Mouse (Mus musculus) A20 (cell line): ENCODE measurements around the gene Tdrd3.

Experiments used
- DNase-seq: peaks from one replicate; pipeline ENCODE4 v3.0.0-alpha.2; 2011; ENCODE audit warnings: low read depth, low spot score

Gene Tdrd3

DNA sequence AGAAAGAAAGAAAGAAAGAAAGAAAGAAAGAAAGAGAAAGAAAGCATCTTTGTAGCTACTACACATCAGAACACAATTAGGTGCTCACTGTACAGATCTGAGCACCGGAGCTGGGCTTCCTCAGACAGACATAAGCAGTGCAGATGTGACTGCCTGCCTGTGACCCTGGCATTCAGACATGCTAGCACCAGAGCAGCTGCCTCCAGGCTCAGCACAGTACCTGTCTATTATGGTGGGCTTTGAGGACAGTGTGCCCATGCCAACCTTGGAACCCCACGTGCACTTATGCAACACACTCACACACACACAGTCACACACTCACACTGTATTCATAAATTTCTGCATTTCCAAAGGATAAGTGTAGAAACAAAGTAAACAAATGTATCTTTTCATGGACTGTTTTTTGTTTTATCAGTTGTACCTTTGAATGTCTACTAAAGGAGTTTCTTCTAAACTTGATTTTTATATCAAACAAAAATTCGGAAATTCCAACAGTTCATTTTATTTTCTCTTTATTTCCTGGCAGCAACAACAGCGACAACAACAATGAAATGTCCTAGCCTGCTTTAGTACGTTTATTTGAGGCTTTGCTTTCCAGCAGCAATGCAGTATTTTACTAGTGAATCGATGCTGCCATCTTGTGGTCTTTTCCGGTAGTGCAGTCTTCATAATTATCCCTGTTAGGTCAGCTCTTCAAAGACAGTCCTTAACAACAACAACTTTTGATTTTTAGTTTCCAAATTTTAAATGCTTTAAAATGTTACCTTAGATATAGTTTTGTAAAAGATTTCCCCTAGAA lies 35.4 kb downstream of the Tdrd3 start:
- DNase-seq = peak; percentile 76

DNA sequence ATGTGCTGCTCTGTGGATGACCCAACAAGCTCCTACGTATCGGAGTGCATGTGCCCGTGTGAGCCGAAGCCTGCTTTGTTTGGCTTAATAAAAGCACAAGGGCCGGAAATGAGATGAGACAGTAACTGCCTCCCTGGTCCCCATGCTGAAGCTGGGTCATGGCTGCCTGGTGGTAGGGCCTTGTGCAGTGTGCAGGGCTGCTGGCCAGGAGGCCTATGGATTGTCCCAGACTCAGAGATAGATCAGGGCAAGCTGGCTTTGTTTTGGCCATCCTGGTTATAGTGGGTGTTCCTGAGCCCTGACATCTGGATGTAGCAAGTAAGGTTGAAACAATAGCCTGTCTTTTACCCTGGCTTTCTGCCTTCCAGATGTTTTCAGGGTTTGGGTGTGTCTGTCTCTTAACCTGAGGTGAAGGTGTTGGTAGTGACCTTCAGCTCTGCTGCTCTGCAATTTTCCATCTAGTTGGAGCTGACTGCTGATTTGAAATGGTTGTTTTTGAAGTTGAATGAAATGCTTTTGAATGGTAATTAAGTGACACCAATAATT lies 39.3 kb downstream of the Tdrd3 start:
- DNase-seq = no peak

DNA sequence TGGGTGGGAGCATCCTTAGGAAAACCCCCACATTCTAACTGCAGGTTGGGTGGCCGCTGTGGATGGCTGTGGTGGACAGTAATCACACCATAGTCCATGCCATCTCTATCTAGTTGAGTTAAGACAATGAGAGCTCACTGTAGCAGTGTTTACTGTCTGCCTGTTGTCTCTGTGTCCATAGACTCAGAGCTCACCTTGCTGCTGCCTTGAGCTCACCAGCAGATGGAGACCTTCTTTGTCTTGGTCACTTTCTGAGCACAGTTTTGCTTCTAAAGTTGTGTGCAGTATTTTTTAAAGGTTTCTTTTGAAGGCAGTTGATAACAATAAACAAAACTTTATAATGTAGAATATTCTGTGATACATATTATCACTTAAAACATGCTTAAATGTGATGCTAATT lies 43.3 kb downstream of the Tdrd3 start:
- DNase-seq = no peak

DNA sequence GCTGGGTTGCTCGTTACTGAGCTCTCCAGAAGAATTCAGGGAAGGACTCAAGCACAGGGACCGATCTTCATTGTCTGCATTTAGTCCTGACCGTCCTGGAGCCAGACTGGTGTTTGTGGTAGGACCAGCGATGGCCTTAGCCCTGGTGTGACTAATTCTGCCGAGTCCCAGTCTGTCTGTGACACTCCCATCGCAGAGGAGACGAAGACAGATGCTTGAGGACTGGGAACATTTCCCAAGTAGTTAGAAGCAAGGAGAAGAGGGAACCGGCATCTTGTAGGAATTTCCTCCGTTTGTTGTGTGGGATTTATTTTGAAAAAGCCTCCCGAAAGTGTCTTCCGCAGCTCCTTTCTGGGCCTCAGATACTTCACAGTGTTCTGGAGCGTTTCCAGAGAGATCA lies 45.1 kb downstream of the Tdrd3 start:
- DNase-seq = no peak

DNA sequence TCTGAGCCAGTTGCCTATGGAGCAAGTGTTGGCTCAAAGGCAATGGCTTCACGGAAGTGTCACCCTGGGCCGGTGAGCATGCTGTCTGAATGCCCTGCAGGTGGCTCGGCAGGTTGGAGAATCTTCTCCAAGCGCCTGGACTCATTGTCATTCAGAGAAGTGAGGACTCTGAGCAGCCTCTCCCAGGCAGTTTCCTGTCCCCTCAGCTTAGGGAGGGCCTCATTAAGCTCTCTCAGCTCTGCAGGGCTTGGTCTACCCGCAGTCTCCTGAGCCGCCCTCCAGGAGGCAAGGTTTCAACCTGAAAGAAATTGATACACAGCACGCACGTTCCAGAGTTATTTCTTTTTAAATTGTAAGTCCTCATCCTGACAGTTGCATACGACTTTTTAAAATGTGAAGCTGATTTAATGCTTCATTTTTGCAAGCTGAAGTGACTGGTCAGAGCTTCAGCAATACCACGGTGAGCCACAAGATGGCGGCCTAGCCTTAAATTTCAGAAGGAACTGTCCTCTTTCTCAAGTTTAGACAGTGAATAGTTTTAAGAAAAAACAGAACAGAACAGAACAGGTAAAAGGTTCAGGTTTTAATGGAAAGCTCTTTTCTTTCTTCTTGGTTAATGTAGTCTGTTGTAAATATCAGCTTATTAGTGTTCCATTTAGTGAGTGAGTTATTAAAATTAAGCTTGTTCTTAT lies 47.7 kb downstream of the Tdrd3 start:
- DNase-seq = peak; percentile 74

DNA sequence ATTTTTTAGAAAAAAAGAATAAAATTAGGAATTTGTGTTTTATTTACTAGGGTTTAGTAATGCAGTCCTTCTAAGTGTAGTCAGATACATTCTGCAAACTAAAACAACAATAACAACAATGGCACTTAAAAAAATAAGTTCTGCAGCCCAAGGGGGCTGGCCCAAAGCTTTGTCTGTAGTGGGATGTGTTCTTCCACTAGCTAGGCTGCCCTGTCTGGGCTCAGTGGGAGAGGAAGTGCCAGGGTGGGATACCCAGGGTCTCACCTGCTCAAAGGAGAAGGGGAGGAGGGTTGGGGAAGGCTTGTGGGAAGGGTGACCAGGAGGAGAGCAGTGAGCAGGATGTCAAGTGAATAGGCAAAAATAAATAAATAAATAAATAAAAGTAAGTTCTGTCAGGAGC lies 48.2 kb downstream of the Tdrd3 start:
- DNase-seq = no peak

DNA sequence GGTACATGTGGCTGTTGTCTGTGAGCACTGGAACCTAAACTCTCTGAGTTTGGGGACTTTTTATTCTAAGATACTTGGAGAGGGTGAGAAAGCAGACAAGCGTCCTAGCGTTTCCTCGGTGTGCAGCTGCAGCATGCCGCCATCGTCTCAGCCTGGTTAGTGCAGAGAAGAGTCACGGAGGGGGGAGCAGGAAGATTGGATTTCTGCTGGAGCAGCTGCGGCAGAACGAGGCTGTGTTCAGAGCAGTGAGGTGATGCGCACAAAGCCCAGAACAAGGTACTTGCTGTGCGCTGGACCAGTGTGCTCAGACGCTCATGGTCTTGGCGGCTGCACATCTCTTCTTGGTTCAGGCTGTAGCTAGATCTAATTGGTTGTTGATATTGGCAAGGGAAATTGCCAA lies 51.1 kb downstream of the Tdrd3 start:
- DNase-seq = no peak

DNA sequence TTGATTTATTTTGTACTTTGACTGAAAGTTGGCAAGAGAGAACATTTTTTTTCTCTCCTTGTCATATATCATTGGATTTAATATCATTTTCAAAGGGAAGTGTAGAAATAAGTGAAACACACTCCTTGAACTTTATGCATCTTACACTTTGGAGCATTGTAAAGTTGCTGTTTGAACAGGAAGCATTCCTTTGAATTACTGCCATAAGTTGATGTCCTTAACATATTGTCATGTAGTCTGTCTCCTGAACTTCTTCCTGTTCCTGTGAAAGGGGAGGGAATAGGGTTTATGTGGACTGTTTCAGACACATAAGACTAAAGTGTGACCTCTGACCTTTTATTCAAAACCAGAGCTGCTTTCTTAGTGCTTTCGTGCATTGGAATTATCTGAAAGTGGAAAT lies 55.1 kb downstream of the Tdrd3 start:
- no peak for DNase-seq

DNA sequence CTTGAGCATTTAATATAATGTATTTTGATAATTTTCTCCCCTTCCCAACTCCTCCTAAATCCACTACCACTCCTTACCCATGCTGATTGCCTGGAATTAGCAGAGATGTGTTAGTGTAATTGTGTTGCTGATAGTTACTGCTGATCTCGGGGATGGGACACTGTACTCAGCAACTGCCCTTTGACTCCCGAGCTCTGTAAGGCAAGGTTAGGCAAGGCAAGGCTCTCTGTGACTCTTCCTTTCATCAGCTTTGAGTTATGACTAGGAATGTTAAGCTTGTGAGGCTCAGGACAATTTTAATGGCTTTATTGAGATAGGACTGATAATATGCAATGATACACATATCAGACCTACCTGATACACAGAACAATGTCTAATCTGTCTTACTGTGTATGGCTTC lies 56.3 kb downstream of the Tdrd3 start:
- no peak for DNase-seq

DNA sequence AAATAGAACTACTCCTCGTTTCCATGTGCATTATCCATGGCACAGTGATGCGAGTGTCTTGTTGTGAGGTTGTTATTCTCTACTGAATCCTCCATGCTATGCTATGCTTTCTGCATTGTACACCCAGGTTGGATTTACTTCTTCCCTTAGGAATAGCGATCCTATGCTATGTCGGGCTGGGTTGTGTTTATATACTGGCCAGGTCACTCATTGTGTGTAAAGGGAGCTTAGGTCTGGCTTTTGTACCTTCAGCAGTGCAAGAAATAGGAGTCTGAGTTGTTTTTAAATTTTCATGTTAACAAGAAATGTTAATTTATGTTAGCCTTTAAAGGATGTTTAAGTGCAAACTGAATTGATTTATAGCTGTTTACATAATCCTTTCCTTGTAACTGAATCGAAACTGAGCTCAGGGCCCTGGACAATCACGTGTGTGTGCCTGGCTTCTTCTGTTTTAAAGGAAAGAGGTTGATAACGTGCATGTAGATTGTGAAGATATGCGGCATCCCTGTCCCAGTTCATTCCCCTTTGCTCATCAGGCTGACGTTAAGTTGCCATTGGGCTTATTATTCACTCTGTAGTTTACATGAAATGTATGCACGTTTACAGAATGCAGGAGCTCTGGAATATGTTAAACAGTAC lies 59.4 kb downstream of the Tdrd3 start:
- no peak for DNase-seq

DNA sequence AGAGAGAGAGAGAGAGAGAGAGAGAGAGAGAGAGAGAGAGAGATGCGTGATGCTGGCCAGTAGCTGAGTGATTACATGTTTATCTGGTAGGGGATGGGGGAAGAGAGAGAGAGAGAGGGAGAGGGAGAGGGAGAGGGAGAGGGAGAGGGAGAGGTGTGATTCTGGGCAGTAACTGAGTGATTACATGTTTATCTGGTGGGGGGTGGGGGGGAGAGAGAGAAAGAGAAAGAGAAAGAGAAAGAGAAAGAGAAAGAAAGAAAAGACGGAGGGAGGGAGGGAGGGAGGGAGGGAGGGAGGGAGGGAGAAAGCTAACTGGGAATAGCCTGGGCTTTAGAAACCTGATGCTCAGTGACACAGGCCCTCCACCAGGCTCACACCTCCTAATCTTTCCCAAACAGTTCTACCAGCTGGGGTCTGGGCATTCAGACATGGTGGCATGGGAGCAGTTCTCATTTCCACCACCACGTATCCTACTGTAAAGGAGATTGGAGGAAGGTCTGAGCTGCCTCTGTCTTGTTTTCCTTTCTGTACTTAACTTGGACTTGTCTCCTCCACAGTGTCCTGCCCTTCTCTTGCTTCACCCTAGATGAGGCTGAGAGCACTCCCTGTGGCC lies 62.0 kb downstream of the Tdrd3 start:
- DNase-seq = no peak

DNA sequence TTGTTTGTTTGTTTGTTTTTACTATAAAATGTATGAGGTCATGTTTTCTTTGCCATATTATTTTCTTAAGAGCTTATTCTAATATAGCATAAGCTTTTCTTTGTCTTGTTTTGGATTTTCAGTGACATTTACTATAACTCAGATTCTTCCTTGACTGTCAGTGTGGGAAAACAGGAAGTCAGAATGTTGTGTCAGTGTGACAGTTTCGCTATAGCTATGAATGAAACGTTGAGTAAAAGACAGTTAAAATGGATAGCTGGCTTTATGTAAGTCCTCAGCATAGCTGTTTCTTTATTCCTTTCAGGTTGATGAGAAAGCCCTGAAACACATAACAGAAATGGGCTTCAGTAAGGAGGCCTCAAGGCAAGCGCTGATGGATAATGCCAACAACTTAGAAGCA lies 69.4 kb downstream of the Tdrd3 start:
- DNase-seq = peak; percentile 37

DNA sequence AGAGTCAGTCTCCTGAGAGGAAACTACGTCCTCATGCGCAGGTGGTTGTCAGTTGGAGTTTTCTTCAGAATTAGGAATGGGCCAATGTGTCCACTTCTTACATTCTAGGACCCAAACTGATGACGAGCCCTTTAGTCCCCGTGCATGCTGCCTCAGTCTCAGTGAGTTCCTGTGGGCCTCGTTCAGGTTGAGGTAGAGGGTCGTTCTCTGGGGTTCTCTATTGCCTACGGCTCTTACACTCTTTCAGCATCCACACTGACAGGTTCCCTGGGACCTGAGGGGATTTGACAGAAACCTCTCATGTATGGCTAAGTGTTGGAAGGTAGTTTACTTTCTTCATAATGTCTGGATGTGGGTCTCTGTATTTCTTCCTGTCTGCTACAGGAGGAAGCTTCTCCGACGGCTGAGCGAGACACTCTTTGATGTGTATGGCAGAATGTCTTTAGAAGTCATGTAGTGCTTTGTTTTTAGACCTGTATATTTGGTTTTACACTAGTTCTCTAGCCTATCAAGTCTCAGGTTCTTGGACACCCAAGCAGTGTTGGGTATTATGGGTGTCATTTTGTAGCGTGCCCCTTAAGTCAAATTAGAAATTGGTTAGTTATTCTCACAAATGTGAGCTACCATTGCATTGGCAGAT lies 81.6 kb downstream of the Tdrd3 start:
- DNase-seq = no peak

DNA sequence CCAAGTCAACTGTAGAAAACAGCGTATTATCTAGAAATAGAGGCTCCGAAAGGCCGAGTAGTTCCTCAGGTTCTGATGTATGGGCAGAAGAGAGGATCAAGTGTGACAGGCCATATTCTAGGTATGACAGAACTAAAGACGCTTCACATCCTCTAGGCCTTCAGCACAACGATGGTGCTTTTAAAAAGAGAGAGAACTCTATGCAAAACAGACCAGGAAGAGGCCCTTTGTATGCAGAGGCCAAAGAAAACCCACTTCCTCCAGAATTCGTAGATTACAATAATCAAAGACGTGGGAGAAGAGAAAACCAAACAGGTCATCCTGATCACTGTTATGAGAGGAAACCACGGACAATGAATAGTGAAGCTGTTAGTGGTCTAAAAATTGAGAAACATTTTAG lies 89.5 kb downstream of the Tdrd3 start:
- no peak for DNase-seq

DNA sequence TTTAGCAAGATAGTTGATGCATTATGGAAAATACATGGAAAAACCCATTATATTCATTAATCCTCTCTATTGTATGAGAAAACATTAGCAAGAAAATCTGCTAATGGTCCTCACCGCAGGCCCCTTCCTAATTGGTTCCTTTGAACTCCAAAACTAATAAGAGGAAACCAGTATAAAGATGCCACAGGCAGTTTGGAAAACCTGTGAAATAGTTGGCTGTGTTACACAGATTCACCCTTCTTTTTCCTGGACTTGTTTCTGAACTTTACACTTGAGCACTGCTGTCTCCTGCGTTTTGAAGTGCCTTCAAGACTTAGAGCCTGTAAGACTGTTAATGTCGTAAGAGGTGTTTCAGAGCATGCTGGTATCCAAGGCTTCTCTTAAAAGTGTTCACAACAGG lies 98.8 kb downstream of the Tdrd3 start:
- no peak for DNase-seq

DNA sequence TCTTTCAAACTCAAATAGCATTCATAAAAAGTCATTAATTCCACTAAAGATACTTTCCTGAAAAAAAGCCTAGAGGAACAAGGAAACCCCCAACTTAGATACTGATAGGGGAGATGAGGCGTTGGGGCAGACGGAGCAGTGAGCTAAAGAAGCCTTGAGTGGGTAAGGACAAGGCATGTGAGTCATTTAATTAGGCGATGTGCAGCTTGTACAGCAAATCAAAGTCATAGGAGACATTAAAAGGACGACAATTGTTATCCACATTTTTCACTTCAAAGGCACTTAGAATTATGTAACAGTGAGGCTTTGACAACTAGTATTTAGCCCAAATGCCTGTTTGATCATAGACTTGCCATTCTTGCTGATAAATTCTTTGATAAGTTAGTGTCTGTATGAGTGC lies 100.9 kb downstream of the Tdrd3 start:
- no peak for DNase-seq

DNA sequence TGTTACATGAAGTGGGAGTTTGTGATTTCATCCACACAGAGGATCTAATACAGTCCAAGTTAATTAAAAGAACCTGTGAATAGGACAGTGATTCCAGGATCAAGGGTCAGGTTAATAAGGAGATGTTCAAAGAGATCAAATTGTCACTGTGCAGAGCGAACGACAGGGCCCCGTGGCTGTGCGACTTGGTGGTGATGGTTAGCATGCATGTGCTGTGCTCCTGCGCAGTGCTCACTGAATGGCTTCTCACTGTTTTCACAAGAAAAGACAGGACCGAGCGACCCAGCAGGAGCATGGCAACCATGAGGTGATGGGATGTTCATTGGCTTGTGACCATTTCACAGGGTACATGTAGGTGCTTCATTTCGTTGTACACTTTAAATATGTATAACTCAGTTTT lies 115.4 kb downstream of the Tdrd3 start:
- DNase-seq = no peak

DNA sequence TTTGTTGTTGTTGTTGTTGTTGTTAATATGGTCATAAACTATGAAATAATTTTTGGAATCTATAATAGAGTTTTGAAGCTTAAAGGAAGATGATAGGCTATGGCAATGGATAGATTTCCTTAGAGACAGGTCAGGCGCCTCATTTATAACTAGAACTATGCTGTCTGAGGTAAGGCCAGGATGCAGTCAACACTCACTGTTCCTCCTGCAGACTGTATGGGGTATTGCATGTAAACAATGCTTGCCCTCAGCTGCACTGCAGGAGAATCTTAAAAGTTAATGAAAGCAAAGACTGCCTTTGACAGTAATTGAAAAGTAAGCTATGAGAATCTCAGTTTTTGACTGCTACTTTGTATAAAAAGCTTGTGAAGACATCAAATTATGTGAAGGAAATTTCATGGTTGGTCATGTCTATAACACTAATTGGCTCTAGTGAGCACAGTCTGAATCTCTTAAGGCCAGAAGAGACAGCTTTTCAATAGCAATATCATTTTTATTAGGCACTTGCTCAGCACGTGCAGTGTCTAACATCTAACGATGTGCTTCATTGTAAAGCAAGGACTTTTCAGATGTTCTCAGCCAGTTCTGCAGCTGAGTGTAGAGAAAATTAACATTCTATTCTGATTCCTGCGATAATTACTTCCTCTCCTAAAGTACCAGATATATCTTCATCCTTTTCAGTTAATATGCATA lies 120.8 kb downstream of the Tdrd3 start:
- DNase-seq = peak; percentile 12

DNA sequence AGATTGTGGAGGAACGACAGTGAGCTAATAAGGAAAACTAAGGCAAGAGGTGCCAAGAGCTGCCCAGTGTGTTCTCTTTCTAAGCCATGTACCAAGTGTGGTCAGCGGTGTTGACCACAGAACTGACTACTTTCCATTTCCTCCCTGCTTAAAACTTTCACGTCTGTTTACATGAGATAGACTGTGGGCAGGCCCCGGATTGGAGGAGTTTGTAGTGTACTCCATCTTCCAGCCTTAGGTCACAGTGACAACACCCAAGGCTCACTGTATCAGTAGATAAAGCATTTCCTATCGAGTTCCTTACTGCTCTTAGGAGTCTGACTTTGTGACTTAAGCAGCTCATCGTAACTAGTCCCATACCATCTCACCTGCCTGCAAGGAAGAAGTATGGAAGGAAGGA lies 133.5 kb downstream of the Tdrd3 start:
- DNase-seq = no peak

DNA sequence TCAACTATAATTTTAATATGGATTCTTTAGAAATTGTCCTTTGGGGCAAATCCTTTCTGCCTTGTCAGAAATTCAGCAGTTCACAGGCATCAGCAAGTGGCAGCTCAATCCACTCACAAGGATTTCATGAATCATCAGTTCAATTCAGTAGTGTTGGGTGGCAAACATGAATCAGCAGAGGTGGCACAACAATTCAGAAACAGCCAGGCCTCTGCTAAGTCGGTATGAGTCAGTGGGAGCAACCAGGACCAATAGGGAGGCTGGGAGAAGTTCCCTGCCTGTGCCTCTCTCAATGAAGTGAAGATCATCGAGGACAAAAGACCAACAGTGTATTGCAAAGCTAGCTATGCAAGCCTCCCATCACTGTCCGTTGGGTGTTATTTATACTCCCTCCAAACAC lies 135.8 kb downstream of the Tdrd3 start:
- no peak for DNase-seq

DNA sequence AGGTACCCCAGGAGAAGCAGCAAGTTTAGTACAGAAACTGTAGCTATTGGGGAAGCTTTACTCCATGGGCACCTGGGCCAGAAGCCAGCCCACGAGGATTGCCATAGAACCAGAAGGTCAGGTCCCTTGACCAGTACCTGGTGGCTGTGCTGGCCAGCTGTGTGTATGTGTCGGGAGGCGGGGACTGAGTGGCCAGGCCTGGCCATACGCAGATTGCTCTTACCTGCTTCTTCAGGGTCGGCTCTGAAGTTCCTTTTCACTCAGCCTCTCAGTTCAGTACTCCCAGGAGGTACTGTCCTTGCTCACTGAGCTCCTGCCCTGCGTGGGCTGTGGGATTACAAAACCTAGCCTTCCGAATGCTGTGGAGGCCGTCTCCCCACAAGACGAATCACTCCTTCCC lies 147.4 kb downstream of the Tdrd3 start:
- DNase-seq = no peak
